Mouse (Mus musculus): ENCODE results near the gene Ano6.

GRCm38 (mm10) chr15:95944299-95944698 is 153.7 kb downstream of the Ano6 start:
- TF ChIP-seq CTCF (IDR thresholded peaks at IDR 0.05; ENCODE audit: low read depth, low read length), result no peak
- TF ChIP-seq GATA1 (IDR thresholded peaks at IDR 0.05; ENCODE audit: borderline replicate concordance, low read length), result no peak
- no peak for TF ChIP-seq GATA2 (IDR thresholded peaks at IDR 0.05; ENCODE audit: borderline replicate concordance, low read depth, low read length)
- TF ChIP-seq TAL1 (conservative IDR thresholded peaks at IDR 0.05; ENCODE audit: low read depth, low read length), result no peak
- TF ChIP-seq POLR2AphosphoS5 (IDR thresholded peaks at IDR 0.05; ENCODE audit: insufficient replicate concordance, low read depth, low read length), result no peak
